Mouse (Mus musculus) lung, adult 2 months (tissue): ENCODE results near the gene Rnf185.

Experiments
- CTCF ChIP-seq: fragments of 200-500 bp; IDR thresholded peaks from 2 replicates; pipeline ENCODE4 v1.5.1; 2011; ENCODE audit warnings: mild to moderate bottlenecking, low read length, control low read depth; ENCODE audit not compliant: insufficient read depth
- POLR2A ChIP-seq: fragments of 200-500 bp; IDR thresholded peaks from 2 replicates; pipeline ENCODE4 v1.6.1; 2011; ENCODE audit warnings: low read depth, mild to moderate bottlenecking, control low read depth, low read length, borderline replicate concordance; ENCODE audit errors: extremely low read depth

- TF ChIP-seq CTCF (no peak), POLR2A (no peak)
Observed at GRCm38 (mm10) chr11:3392526-3392925, 59.6 kb downstream of the Rnf185 start.
